Mouse (Mus musculus): ENCODE measurements at regions not wholly inside any gene's neighbourhood (a gene's known extent, or its start where the extent isn't known, plus 50 kb on each side); places are given as distances from the start of the nearest gene placed in this dataset.

DNA sequence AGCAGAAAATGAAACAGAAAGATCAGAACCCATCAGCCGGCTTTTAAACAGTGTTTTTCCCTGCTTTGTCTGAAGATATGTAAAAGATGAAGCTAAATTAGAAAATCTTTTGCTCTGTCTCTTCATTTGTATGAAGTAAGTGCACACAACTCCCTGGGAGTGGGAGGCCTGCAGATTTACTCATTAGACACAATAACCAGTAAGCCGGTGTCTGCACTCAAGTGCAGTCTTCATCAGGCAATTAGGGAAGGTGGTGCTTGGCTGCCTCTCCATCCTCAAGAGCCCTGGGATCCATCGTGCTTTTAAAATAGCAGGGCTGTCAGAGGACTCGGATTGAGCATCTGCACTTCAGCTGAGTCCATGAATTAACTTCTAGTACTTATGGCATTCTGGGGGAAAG, 945.1 kb downstream of the Slc4a3 start:
- DNase-seq (ENCODE audit: inconsistent ontology term): peak; percentile 50

DNA sequence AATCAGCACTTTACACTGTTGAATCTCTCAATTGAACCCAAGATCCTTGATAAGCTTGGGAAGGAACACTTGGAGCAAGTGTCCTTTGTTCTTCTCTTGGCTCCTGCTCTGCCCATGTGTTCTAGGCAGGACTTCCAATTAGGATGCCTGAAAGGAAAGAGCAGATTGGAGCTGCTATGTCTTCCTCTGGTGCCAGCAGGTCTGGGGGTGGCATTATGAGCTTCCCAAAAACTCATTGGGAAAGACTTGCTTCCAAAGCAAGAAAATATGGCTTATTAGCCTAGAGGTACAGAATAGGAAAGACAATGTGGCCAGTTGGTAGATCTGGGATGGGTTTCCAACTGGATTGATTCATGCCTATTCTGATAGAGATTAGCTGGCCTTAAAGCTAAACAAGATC, 959.1 kb downstream of the Slc4a3 start:
- DNase-seq (ENCODE audit: inconsistent ontology term): no peak

DNA sequence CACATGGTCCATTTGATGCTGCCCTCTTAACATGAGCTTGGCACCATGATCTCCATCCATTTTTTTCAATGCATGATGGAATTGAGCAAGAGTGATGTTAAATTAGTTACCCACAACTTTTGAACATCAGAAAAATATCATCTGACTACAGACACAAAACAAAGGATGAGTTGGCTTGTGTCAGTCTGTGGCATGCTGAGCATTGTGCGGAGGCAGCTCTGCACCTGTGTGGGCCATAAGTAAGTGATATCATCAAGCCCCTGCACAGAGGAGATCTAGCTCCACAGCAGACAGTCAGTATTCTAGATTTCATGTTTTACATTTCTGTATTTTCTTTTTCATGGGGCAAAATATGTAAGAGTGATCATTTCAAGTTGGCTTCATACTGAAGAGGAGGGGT, 962.8 kb downstream of the Slc4a3 start:
- no peak for DNase-seq (ENCODE audit: inconsistent ontology term)

DNA sequence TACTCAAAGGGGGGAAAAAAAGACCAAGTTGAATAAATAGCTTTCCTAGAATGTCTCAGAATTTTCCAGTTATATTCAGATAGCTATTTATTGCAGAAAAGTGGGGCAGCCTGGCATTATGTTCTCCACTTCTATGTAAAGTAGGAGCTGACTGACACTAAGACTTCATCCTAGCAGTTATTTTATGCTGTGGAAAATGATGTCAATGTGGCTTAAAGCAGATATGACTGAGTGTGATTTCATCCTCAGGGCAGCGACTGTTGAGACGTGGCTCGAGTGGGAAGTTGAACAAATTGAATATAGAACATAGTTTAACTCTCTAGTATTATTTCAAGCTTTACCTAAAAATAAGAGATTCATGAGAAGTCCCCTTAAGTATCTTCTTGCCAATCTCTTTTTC, 963.4 kb downstream of the Slc4a3 start:
- no peak for DNase-seq (ENCODE audit: inconsistent ontology term)

DNA sequence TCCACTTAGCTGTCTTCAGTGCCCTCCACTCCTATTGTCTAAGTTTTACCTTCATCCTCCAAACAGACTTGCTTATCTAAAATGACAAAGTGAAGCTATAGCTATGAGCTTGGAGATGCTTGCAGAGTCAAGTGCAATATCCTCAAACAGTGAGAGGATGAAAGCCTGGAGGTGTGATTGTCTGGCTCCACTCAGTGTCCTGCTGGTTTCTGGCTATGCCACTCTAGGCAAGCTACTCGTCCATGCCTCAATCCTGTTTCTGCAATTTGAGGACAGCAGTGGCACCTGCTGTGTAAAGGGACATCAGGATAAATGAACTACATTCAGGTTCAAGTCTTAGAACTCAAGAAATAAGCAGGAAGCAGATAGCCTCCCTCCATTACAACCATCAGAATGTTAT, 966.1 kb downstream of the Slc4a3 start:
- DNase-seq (ENCODE audit: inconsistent ontology term): no peak

DNA sequence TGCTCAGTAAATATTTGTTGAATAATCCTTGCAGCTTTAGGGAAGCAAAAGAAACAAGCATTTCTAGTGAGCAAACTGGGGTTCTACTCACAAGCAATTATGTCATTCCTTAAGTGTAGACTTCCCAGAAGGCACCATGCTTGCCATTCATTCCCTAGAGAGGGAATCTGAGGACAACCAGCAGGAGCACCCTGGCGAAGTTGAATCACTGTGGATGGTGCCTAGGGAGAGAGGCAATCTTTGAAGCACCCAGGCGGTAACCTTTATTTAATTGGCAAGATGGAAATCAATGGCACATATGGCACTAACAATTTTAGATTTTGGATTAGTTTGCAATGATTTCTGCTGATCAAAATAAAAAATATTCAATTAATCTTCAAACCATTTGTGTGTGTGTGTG, 967.4 kb downstream of the Slc4a3 start:
- no peak for DNase-seq (ENCODE audit: inconsistent ontology term)

- no peak for DNase-seq (ENCODE audit: inconsistent ontology term)
Measured at GRCm38 (mm10) chr1:76529531-76529930, 983.5 kb downstream of the Slc4a3 start.

DNA sequence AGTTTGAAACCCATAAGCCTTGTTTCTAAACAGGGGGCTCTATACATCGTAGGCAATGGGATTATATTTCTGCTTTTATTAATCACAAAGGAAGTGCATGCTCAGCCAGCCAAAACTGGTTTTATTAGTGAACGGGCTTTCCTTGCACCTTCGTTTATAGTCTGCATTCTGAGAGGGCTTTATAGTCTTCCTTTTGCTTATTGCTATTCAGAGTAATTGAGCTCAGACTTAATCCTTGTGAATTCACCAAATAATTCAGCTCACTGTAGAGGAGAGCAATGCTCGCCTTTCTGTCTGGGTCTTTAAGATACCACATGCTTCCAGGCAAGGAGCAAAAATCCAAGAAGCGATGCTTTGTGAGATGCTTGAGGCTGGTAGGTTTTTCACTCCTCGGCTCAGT, 984.3 kb downstream of the Slc4a3 start:
- no peak for DNase-seq (ENCODE audit: inconsistent ontology term)

- DNase-seq (ENCODE audit: inconsistent ontology term): peak; percentile 70
Measured at GRCm38 (mm10) chr1:76535522-76535956, 979.3 kb downstream of the Epha4 start.

DNA sequence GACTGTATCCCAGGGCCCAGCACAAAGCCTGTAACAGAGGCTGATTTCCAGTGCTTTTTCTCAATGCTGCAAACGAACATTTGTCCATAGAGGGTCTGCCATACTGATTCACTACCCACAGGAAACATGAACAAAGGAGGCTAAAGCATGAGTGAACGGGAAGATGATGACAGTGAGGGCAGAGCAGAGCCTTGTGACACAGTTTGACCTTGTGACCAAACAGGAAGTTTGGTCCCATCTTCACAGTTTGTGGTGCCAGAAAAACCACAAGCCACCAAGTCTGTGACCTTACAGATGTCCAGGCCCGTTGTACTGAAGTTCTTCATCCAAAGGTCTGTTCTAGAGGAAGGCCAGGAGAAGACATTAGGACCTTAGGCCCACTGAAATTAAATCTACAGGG, 974.4 kb downstream of the Epha4 start:
- no peak for DNase-seq (ENCODE audit: inconsistent ontology term)

DNA sequence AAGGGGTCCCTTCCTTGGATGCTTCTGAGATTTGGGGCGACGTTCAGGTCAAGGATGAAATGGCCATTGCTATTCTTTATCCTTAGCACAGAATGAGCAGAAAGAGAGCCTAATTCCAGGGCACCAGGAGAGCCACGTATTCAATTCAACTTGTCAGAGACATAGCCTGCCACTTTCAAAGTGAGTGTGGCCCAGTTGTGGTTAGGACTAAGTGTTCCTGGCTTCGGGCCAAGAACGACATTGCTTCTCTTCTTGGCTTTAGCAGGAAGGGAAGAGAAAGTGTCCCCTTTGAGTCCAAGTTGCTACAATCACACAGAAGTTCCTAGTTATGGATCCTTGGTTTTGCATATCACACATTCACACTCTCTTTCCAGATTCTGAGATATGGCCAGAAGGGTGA, 964.0 kb downstream of the Epha4 start:
- DNase-seq (ENCODE audit: inconsistent ontology term): peak; percentile 58

GRCm38 (mm10) chr1:76559441-76559840, 955.4 kb downstream of the Epha4 start:
- no peak for DNase-seq (ENCODE audit: inconsistent ontology term)

DNA sequence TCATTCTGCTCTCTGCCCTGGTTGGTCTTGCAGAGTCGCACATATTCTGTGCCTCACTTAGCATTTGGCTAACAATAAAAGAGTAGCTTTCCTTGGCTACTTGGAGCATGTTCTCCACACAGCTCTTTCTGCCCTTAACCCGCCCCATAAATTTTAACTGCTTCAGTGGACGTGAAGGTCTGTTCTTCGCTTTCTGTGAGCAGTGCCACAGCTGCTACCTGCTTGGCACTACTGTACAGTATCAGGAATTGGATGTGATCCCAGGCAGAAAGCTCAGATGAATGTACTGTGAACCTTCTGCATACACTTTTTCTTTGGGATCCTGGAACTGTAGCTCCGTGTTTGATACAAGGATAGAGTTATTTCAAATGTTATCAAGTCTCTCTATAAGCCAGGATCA, 939.4 kb downstream of the Epha4 start:
- no peak for DNase-seq (ENCODE audit: inconsistent ontology term)

DNA sequence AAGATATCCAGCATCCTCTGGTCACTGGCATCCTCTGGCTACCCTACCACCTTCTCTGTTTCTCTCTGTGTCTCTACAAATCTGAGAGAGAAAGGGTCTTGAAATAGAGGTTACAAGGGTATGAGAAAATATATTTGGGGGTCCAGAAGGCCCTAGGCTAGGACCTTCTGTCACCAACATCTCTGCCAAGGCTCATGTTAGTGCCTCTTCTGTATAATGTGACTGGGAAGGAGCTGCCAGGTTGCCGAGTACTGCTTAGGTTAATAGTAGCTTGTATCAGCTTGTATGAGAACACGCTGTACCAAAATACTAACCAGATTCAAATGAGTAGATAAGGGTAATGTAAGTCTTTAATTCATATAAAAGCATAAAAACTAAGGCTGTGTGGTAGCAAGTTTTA, 929.0 kb downstream of the Epha4 start:
- DNase-seq (ENCODE audit: inconsistent ontology term): no peak

DNA sequence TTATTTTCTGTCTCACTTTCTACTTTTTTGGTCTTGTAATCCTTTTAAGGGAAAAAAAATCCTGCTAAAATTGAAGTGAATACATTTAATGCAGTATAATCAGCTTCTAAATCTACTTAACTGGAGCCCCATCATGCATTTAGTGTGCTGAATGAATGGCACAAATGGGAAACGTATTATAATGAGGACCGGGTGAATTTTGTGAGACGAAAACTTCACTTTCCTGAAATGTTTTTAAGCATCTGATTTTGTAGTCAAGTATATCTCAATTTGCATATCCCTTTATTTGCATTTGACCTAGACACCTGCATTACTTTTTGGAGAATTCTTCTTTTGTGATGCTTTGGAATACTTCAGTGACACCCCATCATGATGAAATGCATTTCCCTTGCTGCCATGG, 889.1 kb downstream of the Epha4 start:
- DNase-seq (ENCODE audit: inconsistent ontology term): no peak

- DNase-seq (ENCODE audit: inconsistent ontology term): no peak
Measured at GRCm38 (mm10) chr1:76629861-76630260, 885.0 kb downstream of the Epha4 start.

DNA sequence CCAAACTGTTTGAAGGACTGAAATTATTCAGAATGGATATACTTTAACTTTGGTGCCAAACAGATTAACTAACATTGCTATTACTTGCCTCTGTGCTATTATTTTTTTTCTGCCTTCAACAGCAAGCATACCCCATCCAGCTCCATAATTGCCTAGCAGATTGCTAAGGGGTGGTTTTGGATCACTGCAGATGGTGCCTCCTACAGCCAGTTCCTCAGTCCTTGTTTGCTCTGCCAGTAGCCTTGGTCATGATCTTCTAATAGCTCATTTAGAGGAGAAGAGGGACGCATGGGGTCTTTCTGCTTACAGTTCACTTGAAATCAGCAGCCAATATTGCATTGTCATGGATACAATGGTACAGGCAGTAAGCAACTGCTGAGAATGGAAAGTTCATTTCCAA, 880.8 kb downstream of the Epha4 start:
- DNase-seq (ENCODE audit: inconsistent ontology term): no peak

DNA sequence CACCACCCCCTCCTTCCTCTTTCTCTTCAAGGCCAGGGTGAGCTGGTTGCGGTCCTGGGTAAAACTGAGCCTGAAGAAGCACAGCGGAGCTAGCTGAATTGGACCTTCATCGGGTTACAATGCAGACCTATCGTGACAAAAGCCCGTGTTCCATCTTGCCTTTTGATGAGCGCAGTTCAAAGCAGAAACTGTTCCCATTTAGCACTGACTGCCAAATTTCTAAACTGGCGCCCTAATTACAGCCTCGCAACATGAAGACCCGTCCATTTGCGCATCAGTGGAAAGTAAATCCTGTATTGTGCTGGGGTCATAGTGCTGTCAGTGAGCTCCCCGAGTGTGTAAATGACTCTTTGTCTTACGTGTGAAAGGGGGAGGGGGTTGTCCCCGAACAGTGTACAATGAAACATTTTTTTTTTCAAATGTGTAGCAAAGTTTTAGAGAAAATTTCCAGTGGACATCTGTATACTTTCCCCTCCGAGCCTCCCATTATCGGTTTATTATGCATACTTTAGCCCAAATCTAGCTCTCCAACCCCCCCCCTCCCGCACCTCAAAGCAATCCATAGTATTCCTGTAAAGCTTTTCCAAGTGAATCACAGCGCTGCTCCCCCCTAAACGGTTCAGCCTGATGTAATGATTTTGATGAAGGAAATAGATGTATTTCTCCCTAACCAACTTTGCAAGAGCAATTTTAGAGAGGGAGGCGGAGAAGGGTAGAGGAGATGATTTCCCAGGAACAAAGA, 877.4 kb downstream of the Epha4 start:
- DNase-seq (ENCODE audit: inconsistent ontology term): peak; percentile 52

- no peak for DNase-seq (ENCODE audit: inconsistent ontology term)
Measured at GRCm38 (mm10) chr1:76638010-76638400, 876.9 kb downstream of the Epha4 start.

DNA sequence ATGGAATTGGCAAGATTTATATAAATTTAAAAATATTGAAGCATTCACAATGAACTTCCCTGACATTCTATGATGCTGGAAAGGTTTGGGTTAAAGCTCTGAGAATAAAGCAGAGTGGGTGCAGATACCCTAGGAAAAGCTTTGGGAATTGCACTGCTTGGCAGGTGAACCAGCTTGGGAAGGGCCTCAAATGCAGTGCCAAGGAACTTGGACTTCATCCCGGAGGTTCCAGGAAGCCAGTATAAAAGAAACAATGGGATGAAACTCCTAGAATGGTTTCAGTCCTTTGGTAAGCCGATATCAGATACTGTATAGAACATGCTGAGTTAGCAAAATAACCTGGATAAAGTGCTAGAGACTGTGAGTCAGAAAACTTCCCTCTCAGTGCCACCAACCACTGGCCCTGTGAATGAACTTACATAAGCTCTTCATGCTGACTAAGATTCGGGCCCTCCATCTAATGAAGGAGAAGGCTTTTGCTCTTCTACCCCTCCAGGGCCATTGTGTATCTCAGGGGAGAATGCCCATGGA, 873.6 kb downstream of the Epha4 start:
- DNase-seq (ENCODE audit: inconsistent ontology term): peak; percentile 71

DNA sequence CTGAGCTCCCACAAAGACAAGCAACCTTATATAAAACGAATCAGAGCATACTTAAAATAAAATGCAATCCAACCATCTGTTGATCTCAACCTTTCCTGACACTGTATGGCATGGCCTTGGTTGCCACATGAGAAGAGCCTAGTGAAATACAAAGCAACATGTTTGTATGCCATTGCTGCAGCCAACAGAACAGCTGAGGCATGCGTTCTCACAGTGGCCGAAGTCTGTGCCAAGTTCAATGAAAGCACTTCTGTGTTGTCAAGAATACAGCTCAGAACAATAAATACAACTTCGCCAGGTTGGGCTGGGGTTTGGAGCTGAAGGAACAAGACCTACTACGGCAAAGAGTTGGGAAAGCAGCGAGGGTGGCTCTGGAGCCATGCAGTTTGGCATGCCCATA, 872.2 kb downstream of the Epha4 start:
- peak; percentile 68 for DNase-seq (ENCODE audit: inconsistent ontology term)

DNA sequence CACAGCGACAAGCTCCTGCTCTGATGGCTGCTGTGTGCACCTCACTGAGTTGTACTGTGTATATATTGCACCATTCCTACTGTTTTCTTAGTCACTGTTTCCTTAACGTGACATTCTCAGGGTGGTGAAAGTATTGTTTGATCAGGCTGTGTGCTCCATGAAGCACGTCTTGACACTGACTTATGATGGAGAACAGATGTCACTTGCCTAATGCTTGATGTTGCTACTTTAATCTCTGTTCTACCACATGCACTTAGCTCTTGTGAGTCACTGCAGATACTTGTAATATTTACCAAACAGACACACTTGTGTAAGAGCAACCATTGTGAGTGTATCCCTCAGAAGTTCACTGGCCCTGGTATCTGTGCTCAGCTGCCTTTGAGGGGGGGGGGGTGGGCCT, 870.0 kb downstream of the Epha4 start:
- no peak for DNase-seq (ENCODE audit: inconsistent ontology term)

- no peak for DNase-seq (ENCODE audit: inconsistent ontology term)
Measured at GRCm38 (mm10) chr1:76654826-76655225, 860.1 kb downstream of the Epha4 start.

DNA sequence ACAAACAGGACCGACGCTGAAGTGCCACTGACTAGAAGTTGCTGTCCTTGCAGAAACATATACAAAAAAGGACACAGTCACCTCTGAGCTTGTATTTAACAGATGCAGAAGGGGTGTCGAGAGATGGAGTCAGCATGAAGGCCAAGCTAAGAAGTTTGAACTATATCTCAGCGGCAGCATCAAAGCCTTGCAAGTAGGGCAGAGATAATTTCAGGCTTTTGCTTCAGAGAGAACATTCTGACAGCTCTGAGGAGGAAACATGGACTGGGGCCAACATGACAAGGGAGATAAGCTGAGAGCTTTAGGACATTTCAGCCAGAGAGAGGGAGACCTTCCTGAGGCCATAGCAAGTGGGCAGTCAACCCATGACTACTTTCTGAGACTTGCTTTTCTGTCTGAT, 856.7 kb downstream of the Epha4 start:
- no peak for DNase-seq (ENCODE audit: inconsistent ontology term)

Data from Muller cell, postnatal 12 days (primary cell).